Mouse (Mus musculus) stomach, embryonic 15.5 days (tissue): ENCODE results near the gene Dsp. TPM values are rescaled to one million over a fixed set of nuclear protein-coding genes. Genes with fewer than 3 reads are reported as not detected.

Source experiments
- ATAC-seq: fragments of 200-750 bp; cut with Nextera tagmentation; 2 replicates; pipeline ENCODE4 v1.8.0; 2017; ENCODE audit warnings: low read depth, moderate number of reproducible peaks, moderate TSS enrichment; ENCODE audit not compliant: insufficient read depth, low FRiP score
- H3K27ac ChIP-seq: fragments of 300-500 bp; sonication (generic); 2 replicates; pipeline ENCODE4 v1.5.1; 2015; ENCODE audit warnings: mild to moderate bottlenecking, inconsistent platforms
- H3K27me3 ChIP-seq: fragments of 300-500 bp; sonication (generic); replicated peaks from 2 replicates; pipeline ENCODE4 v1.6.1; 2015; ENCODE audit warnings: inconsistent platforms
- H3K36me3 ChIP-seq: fragments of 300-500 bp; sonication (generic); 2 replicates; pipeline ENCODE4 v1.6.1; 2015; ENCODE audit warnings: inconsistent platforms
- H3K4me1 ChIP-seq: fragments of 300-500 bp; sonication (generic); 2 replicates; pipeline ENCODE4 v1.6.1; 2015; ENCODE audit warnings: inconsistent platforms
- H3K4me2 ChIP-seq: fragments of 300-500 bp; sonication (generic); 2 replicates; pipeline ENCODE4 v1.6.1; 2015; ENCODE audit warnings: mild to moderate bottlenecking, inconsistent platforms
- H3K4me3 ChIP-seq: fragments of 300-500 bp; sonication (generic); replicated peaks from 2 replicates; pipeline ENCODE4 v1.5.1; 2015; ENCODE audit warnings: inconsistent platforms
- H3K9ac ChIP-seq: fragments of 300-500 bp; sonication (generic); 2 replicates; pipeline ENCODE4 v1.6.1; 2015; ENCODE audit warnings: inconsistent platforms
- H3K9me3 ChIP-seq: fragments of 300-500 bp; sonication (generic); 2 replicates; pipeline ENCODE4 v1.6.1; 2016; ENCODE audit warnings: inconsistent platforms
- WGBS: fragments of 180-500 bp; shearing (Covaris S2); methylation state at CpG from one replicate; pipeline ENCODE4 v1.1.7; 2015; 5-methylcytosine and 5-hydroxymethylcytosine counted together
- polyA plus RNA-seq: library from polyadenylated mRNA; unstranded; fragments of >200 nt; fragmentation: Nextera tagmentation; extraction: Ambion mirVana; gene quantifications from 2 replicates; pipeline ENCODE4 v1.2.1, GENCODE M21; 2015

Gene Dsp
- polyA plus RNA-seq, 1 experiment from 2014 or later: 24.2 TPM

- Histone ChIP-seq H3K36me3 (no peaks in the 10 kb centered on the region), H3K4me1 (no peaks in the 10 kb centered on the region), H3K27me3 (no peaks in the 10 kb centered on the region), H3K9ac (no peak overlapping the region), H3K27ac (no peak overlapping the region), H3K4me3 (no peak overlapping the region), H3K9me3 (no peaks in the 10 kb centered on the region), H3K4me2 (no peak overlapping the region)
- ATAC-seq: no peak; the same call in 1 of the 2 replicates
- WGBS: 37% methylated on average over 5 of the region's 5 CpGs
Measured at GRCm38 (mm10) chr13:38248151-38248550, 97.1 kb downstream of the Dsp start.

Other genes with a start within 250 kb of the Dsp start
- 149 and 157 TPM in 2 replicates for gene Ssr1, start 157.1 kb upstream of the Dsp start, polyA plus RNA-seq
- gene Riok1, start 114.3 kb upstream of the Dsp start, polyA plus RNA-seq: 48.1 and 51.1 TPM in 2 replicates
- gene Cage1, start 114.2 kb upstream of the Dsp start, polyA plus RNA-seq: 0.98 and 1.2 TPM in 2 replicates
- 37.8 and 38.1 TPM in 2 replicates for gene Snrnp48, start 53.6 kb downstream of the Dsp start, polyA plus RNA-seq
- 1.9 and 2.1 TPM in 2 replicates for gene Bmp6, start 193.8 kb downstream of the Dsp start, polyA plus RNA-seq